Mouse (Mus musculus): ENCODE measurements at regions not wholly inside any gene's neighbourhood (a gene's known extent, or its start where the extent isn't known, plus 50 kb on each side); places are given as distances from the start of the nearest gene placed in this dataset.

DNA sequence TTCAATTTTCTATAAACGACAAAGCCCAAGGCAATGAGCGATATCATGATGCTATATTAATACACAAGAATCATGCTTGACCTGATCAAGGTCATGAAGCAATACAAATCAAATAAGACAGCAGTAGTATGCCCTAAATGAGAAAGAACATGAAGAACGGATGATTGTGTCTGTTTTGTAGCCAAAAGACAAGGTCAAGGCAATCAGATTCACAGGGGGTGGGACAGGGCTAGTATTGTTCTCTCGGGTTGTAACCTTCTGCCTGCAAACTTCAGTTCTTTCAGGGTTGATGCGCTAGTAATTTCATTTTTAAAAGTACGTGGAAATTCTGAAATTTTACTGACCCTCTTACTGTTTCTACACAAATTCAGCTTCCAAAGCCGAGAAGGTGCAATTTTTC lies 206.7 kb downstream of the Arl4a start:
- TF ChIP-seq POLR2A (IDR thresholded peaks at IDR 0.05; ENCODE audit: insufficient read length, low read depth): no peak
- TF ChIP-seq MYOG (IDR thresholded peaks at IDR 0.05; ENCODE audit: control insufficient read depth in 1 of 3, insufficient read depth in 1 of 3, insufficient read length in 2 of 3, low read depth in 2 of 3): no peak
- TF ChIP-seq SRF (IDR thresholded peaks at IDR 0.05; ENCODE audit: control insufficient read depth, insufficient read length, low read depth): no peak
- TF ChIP-seq CEBPB (IDR thresholded peaks at IDR 0.05; ENCODE audit: insufficient read depth, poor library complexity, severe bottlenecking): no peak
